In genomic region chr3:108885686-108886530, GRCm38 (mm10) we compare ENCODE assay signal across 9 mouse cellular contexts. TPM values are rescaled to one million over a fixed set of nuclear protein-coding genes. Genes with fewer than 3 reads are reported as not detected.
DNase-seq lines count a peak whose midpoint lies in the region; ATAC-seq and TF ChIP-seq lines count a peak whose summit lies in the region.
"Had no signal": no experiment of that assay in that cellular context is flagged by ENCODE, and none has a peak within 500 bp of the region (broad histone marks: within the 10 kb centered on the region; RNA-seq: fewer than 3 reads in every experiment).

No protein-coding gene starts in this region.

- no peaks in the 10 kb centered on the region for H3K9me3 ChIP-seq in hindbrain, embryonic 12.5 days (replicated peaks)

- no peak overlapping the region for H3K9ac ChIP-seq in hindbrain, embryonic 12.5 days

- no peaks in the 10 kb centered on the region for H3K27me3 ChIP-seq in thymus, adult 2 months (ENCODE audit: control insufficient read depth, insufficient read depth, low read length)
- H3K27me3 ChIP-seq in hindbrain, embryonic 12.5 days, result no peaks in the 10 kb centered on the region
- H3K27me3 ChIP-seq: Patski had no signal

- peaks cover 12% of the 10 kb centered on the region for H3K4me1 ChIP-seq in thymus, adult 2 months (replicated peaks; ENCODE audit: control insufficient read depth, insufficient read depth, low read length)
- H3K4me1 ChIP-seq in hindbrain, embryonic 12.5 days, result peaks cover 25% of the 10 kb centered on the region

- no peak overlapping the region for H3K4me2 ChIP-seq in hindbrain, embryonic 12.5 days (replicated peaks)

- no peak overlapping the region for H3K4me3 ChIP-seq in thymus, adult 2 months (ENCODE audit: control insufficient read depth, insufficient read depth, low read length)
- no peak overlapping the region for H3K4me3 ChIP-seq in hindbrain, embryonic 12.5 days

- no peaks in the 10 kb centered on the region for H3K36me3 ChIP-seq in thymus, adult 2 months (ENCODE audit: control insufficient read depth, insufficient read depth, low read length)
- no peaks in the 10 kb centered on the region for H3K36me3 ChIP-seq in hindbrain, embryonic 12.5 days

- DNase-seq in thymus, postnatal 14 days, result peak; percentile 47
- DNase-seq in thymus, adult 2 months, result no peak
- DNase-seq in kidney, postnatal 10 days, result no peak
- DNase-seq in ovary, adult 18-20 months (ENCODE audit: low spot score), result no peak
- DNase-seq in B cell, adult 2 months, result no peak
- no peak for DNase-seq in cerebellum, adult 18-20 months

- no peak for TF ChIP-seq CTCF in thymus, adult 2 months (IDR thresholded peaks at IDR 0.05; ENCODE audit: borderline replicate concordance, control insufficient read depth, extremely low read depth, insufficient read depth, low read length, poor library complexity)

- H3K27ac ChIP-seq in thymus, adult 2 months (ENCODE audit: control insufficient read depth, insufficient read depth, low read length), result no peak overlapping the region
- 0 out of 2 replicates have a peak overlapping the region, but pooled peaks have one; percentile 13 for H3K27ac ChIP-seq in hindbrain, embryonic 12.5 days

- 33% methylated on average over 9 of the region's 9 CpGs for WGBS in thymus, adult 2 months
- WGBS in hindbrain, embryonic 12.5 days, result 48% methylated on average over 8 of the region's 9 CpGs

- TF ChIP-seq POLR2A in thymus, adult 2 months (IDR thresholded peaks at IDR 0.05; ENCODE audit: control insufficient read depth, extremely low read depth, insufficient read depth, low read length, poor library complexity), result no peak

- peak; percentile 72 for ATAC-seq in hindbrain, embryonic 12.5 days (ENCODE audit: low FRiP score)
- peak; percentile 78 for ATAC-seq in megakaryocyte progenitor cell, adult 5-6 weeks (replicated peaks; ENCODE audit: poor library complexity)
- ATAC-seq: Patski had no signal

RNA-seq across cellular contexts. Expression of gene Fndc7, which starts 3.9 kb away (rescaled TPM):
- 3.4 and 3.5 TPM in 2 replicates for polyA plus RNA-seq in thymus, adult 2 months (2012; rRNA removed)
- polyA plus RNA-seq in hindbrain, embryonic 12.5 days (2016; fragmentation: Nextera tagmentation; extraction: Ambion mirVana), result 0.12 and 0.22 TPM in 2 replicates
- total RNA-seq in megakaryocyte progenitor cell, adult 5-6 weeks (2015), result 0.07 TPM in 1 of 2 replicates, not detected in the other
- 0.25 TPM in 1 of 2 replicates, not detected in the other for total RNA-seq in megakaryocyte progenitor cell, adult 5-6 weeks (2017)

RNA-seq across cellular contexts. Expression of gene Prpf38b, which starts 25.6 kb away (rescaled TPM):
- 141 and 181 TPM in 2 replicates for polyA plus RNA-seq in thymus, adult 2 months (2012; rRNA removed)
- 87.6 and 103 TPM in 2 replicates for polyA plus RNA-seq in hindbrain, embryonic 12.5 days (2016; fragmentation: Nextera tagmentation; extraction: Ambion mirVana)
- total RNA-seq in megakaryocyte progenitor cell, adult 5-6 weeks (2015), result 138 and 148 TPM in 2 replicates
- 235 and 313 TPM in 2 replicates for total RNA-seq in megakaryocyte progenitor cell, adult 5-6 weeks (2017)

RNA-seq across cellular contexts. Expression of gene Stxbp3, which starts 45.6 kb away (rescaled TPM):
- 10.5 and 13.2 TPM in 2 replicates for polyA plus RNA-seq in thymus, adult 2 months (2012; rRNA removed)
- polyA plus RNA-seq in hindbrain, embryonic 12.5 days (2016; fragmentation: Nextera tagmentation; extraction: Ambion mirVana), result 23.2 and 25.1 TPM in 2 replicates
- total RNA-seq in megakaryocyte progenitor cell, adult 5-6 weeks (2015), result 28.8 and 36.7 TPM in 2 replicates
- 18.0 and 26.9 TPM in 2 replicates for total RNA-seq in megakaryocyte progenitor cell, adult 5-6 weeks (2017)

RNA-seq across cellular contexts. Expression of gene Henmt1, which starts 53.8 kb away (rescaled TPM):
- polyA plus RNA-seq in thymus, adult 2 months (2012; rRNA removed), result 0.96 and 1.5 TPM in 2 replicates
- 0.99 and 1.4 TPM in 2 replicates for polyA plus RNA-seq in hindbrain, embryonic 12.5 days (2016; fragmentation: Nextera tagmentation; extraction: Ambion mirVana)
- total RNA-seq in megakaryocyte progenitor cell, adult 5-6 weeks (2015), result 0.56 TPM in 1 of 2 replicates, not detected in the other
- 0.64 TPM in 1 of 2 replicates, not detected in the other for total RNA-seq in megakaryocyte progenitor cell, adult 5-6 weeks (2017)

RNA-seq across cellular contexts. Expression of gene Gm9857, which starts 54.3 kb away (rescaled TPM):
- polyA plus RNA-seq in thymus, adult 2 months (2012; rRNA removed), result 2.4 and 3.1 TPM in 2 replicates
- polyA plus RNA-seq in hindbrain, embryonic 12.5 days (2016; fragmentation: Nextera tagmentation; extraction: Ambion mirVana), result not detected in 2 replicates
- total RNA-seq in megakaryocyte progenitor cell, adult 5-6 weeks (2015), result not detected in 2 replicates
- not detected in 2 replicates for total RNA-seq in megakaryocyte progenitor cell, adult 5-6 weeks (2017)
- polyA plus RNA-seq: Patski had no signal
